Mouse (Mus musculus): ENCODE data around the gene Gucy1a1. TPM values are rescaled to one million over a fixed set of nuclear protein-coding genes. Genes with fewer than 3 reads are reported as not detected.
"Not testable (repeated sequence)": the region's sequence is repeated elsewhere in the genome, so short reads cannot be mapped to it uniquely, and the experiment has no call there.

The Gucy1a1 gene
- 24.2 and 25.2 TPM in 2 replicates for polyA plus RNA-seq (2012; rRNA removed)

DNA sequence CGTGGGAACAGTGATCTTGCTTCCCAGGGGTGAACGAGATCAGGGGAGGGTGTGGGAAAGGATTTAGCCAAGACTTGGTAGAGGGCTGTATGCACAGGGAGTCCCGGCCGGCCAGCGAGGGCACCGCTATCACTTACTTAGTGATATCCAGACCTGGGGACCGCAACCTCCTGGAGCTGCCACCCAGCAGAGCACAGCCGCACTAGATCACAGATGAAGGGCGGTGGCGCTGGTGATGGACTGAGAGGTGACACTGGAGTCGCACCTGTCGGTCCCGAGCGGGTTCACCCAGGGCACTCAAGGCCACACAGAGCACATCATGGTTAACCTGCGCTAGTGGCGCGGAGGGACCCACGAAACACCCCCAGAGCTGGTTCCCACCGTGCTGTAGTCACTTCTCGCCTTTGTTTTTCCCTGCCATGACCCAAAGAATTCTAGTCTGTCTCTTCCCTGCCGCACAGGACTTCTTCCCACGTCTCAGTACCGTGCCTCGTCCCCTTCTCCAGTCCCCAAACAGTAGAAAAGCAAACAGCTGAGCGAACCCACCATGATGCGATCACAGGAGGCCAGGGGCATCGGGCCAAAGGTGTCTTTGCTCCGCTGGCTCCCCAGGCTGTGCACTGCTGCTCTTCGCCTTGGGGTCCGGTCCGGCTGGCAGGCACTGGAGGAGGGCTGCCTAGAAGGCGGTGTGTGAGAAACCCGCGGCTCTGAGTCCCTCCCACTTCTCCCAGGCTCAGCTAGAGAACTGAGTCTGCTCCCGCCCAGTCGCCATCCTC, at the start of gene Gucy1a1:
Gene Gucy1a1, minus strand, starts transcription at position 664 of the 776 bp plus-strand sequence.
- H3K4me3 ChIP-seq (replicated peaks; ENCODE audit: insufficient read depth, low read depth, low read length) = peak within 1 kb of the TSS; percentile 47

DNA sequence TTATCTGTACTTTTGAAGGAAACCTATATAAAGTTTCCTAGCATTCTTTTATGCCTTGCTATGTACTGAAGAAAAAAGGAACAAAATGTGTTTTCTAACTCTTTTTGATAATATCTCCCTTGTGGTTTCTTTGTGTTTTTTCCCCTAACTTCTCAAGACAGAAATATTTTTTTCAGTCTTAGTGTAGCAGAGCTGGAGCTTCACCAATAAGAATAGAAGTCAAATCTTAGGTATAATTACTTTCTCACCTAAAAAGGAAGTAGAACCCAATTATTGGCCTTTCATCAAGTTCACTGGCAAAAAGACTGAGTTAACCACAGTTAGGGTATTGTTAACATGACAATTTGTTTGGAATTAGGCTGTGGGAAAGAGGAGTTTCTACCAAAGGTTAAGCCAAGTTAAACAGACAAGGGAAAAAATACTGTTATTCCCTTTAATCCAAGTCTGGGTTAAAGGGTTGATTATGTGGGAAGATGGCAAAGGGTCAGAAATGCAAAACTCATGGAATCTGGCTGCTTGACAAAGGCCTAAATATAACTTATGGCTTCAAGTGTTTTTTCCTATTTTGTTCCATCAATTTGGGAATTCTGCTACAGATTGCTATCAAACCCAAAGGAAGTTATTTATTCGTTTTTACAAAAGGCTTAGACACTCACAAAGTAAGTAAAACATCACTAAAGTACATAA, 46.1 kb upstream of the Gucy1a1 start:
- Histone ChIP-seq H3K27ac (ENCODE audit: insufficient read depth, low read length) (no peak overlapping the region), H3K4me3 (replicated peaks; ENCODE audit: insufficient read depth, low read depth, low read length) (no peak overlapping the region), H3K27me3 (ENCODE audit: control insufficient read depth, insufficient read depth, low read length) (no peaks in the 10 kb centered on the region), H3K4me1 (ENCODE audit: control insufficient read depth, insufficient read depth, low read length) (no peaks in the 10 kb centered on the region)
- 71% methylated on average over 1 of the region's 1 CpGs for WGBS
- no peak for TF ChIP-seq CTCF (IDR thresholded peaks at IDR 0.05; ENCODE audit: borderline replicate concordance, insufficient read depth, low read depth, low read length)
- no peak for TF ChIP-seq POLR2A (IDR thresholded peaks at IDR 0.05; ENCODE audit: borderline replicate concordance, insufficient read depth, low read length)
- no peak for DNase-seq

More for the DNA sequence above, at the start of gene Gucy1a1:
- peak; percentile 29 to 33 for DNase-seq
- Histone ChIP-seq H3K4me1 (ENCODE audit: control insufficient read depth, insufficient read depth, low read length) (no peaks in the 10 kb centered on the region), H3K27ac (ENCODE audit: insufficient read depth, low read length) (no peak within 1 kb of the TSS; the same call in 1 of the 2 replicates), H3K27me3 (ENCODE audit: control insufficient read depth, insufficient read depth, low read length) (no peaks in the 10 kb centered on the region)
- TF ChIP-seq CTCF (IDR thresholded peaks at IDR 0.05; ENCODE audit: borderline replicate concordance, insufficient read depth, low read depth, low read length) = no peak
- TF ChIP-seq POLR2A (IDR thresholded peaks at IDR 0.05; ENCODE audit: borderline replicate concordance, insufficient read depth, low read length) = no peak
- WGBS = 1% methylated on average over 36 of the region's 36 CpGs

DNA sequence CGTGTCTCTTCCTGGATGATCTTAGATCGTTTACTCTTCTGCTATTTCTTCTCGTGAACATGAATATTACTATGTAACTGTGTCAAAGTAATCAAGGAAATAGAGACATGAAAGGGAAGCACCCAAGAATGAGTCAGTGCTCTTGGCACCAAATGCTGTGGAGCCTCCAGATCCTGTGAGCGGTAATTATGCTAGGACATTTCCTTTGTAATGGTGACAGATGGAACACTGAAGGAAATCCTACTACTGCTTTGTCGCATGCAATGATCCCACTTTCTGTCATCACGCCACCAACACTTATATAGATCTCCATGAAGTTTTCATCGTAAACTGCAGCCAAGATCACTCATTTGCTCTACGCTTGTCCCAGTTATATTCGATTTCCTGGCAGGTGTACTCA, 40.0 kb upstream of the Gucy1a1 start:
- peak in 1 of 2 experiments; percentile 54 for DNase-seq
- Histone ChIP-seq H3K4me3 (replicated peaks; ENCODE audit: insufficient read depth, low read depth, low read length) (no peak overlapping the region), H3K4me1 (ENCODE audit: control insufficient read depth, insufficient read depth, low read length) (no peaks in the 10 kb centered on the region), H3K27ac (ENCODE audit: insufficient read depth, low read length) (no peak overlapping the region), H3K27me3 (ENCODE audit: control insufficient read depth, insufficient read depth, low read length) (no peaks in the 10 kb centered on the region)
- TF ChIP-seq CTCF (IDR thresholded peaks at IDR 0.05; ENCODE audit: borderline replicate concordance, insufficient read depth, low read depth, low read length) (no peak), POLR2A (IDR thresholded peaks at IDR 0.05; ENCODE audit: borderline replicate concordance, insufficient read depth, low read length) (no peak)
- WGBS = 39% methylated on average over 9 of the region's 9 CpGs

DNA sequence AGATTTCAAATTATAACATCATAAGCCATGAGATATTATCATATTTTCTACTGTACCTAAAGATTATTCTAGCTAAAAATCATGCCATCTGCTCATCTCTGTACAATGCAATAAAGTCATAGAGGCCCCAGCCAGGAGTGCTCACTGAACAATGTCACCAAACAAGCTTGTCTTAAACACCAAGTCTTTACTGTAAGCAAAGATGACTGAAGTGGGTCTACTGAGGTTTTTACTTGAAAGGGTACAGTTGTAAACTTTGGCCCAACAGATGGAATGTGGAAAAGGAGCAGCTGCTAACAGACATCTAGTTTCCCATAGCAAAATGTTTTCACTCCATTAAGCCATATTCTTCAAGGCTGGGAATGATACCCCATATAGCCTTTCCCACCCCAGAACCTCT, 35.9 kb upstream of the Gucy1a1 start:
- Histone ChIP-seq H3K4me3 (replicated peaks; ENCODE audit: insufficient read depth, low read depth, low read length) (no peak overlapping the region), H3K4me1 (ENCODE audit: control insufficient read depth, insufficient read depth, low read length) (no peaks in the 10 kb centered on the region), H3K27ac (ENCODE audit: insufficient read depth, low read length) (no peak overlapping the region), H3K27me3 (ENCODE audit: control insufficient read depth, insufficient read depth, low read length) (no peaks in the 10 kb centered on the region)
- DNase-seq = no peak
- TF ChIP-seq POLR2A (IDR thresholded peaks at IDR 0.05; ENCODE audit: borderline replicate concordance, insufficient read depth, low read length) = no peak
- TF ChIP-seq CTCF (IDR thresholded peaks at IDR 0.05; ENCODE audit: borderline replicate concordance, insufficient read depth, low read depth, low read length) = no peak

DNA sequence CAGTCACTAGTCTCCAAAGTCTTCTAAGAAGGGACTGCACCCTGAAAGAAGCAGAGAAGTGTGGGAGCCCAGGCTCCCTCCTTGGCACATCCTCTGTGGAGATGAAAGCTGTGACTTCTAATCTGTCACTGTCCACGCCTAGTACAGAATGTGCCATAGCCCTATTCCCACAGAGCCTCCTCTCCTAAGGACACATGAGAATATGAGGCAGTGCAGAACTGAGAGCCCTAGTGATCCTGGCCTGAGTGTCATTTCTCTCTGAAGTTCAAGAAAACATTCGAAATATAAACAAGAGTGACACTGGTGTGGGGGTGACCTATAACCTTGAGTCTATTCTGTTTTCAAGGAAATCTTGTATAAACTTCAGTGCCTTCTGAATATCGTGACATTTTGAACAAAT, 34.7 kb upstream of the Gucy1a1 start:
- no peaks in the 10 kb centered on the region for H3K4me1 ChIP-seq (ENCODE audit: control insufficient read depth, insufficient read depth, low read length)
- H3K27ac ChIP-seq (ENCODE audit: insufficient read depth, low read length) = no peak overlapping the region
- DNase-seq = no peak
- no peak for TF ChIP-seq CTCF (IDR thresholded peaks at IDR 0.05; ENCODE audit: borderline replicate concordance, insufficient read depth, low read depth, low read length)
- TF ChIP-seq POLR2A (IDR thresholded peaks at IDR 0.05; ENCODE audit: borderline replicate concordance, insufficient read depth, low read length) = no peak
- no peak overlapping the region for H3K4me3 ChIP-seq (replicated peaks; ENCODE audit: insufficient read depth, low read depth, low read length)
- no peaks in the 10 kb centered on the region for H3K27me3 ChIP-seq (ENCODE audit: control insufficient read depth, insufficient read depth, low read length)
- WGBS = 83% methylated on average over 3 of the region's 3 CpGs

DNA sequence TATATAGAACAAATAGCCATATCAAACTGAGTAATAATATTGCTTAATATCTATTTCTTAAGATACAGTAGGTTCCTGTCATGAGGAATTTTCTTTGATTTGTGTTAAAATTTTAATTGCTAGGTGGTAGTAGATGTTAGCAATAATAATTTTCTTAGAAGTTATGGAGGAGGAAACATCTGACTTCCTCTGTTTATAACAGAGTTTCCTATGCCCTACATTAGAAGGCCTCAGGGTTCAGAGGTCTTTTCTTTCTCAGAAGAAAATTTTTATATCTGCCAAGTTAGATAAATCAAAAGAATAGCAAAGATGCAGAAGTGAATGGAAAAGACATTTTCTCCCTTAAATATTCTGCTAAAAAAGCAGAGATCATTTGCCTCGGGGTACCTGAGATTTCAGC, 29.9 kb upstream of the Gucy1a1 start:
- no peak for DNase-seq
- no peak overlapping the region for H3K27ac ChIP-seq (ENCODE audit: insufficient read depth, low read length)
- no peaks in the 10 kb centered on the region for H3K4me1 ChIP-seq (ENCODE audit: control insufficient read depth, insufficient read depth, low read length)
- TF ChIP-seq POLR2A (IDR thresholded peaks at IDR 0.05; ENCODE audit: borderline replicate concordance, insufficient read depth, low read length) (no peak), CTCF (IDR thresholded peaks at IDR 0.05; ENCODE audit: borderline replicate concordance, insufficient read depth, low read depth, low read length) (no peak)
- no peaks in the 10 kb centered on the region for H3K27me3 ChIP-seq (ENCODE audit: control insufficient read depth, insufficient read depth, low read length)
- WGBS = 83% methylated on average over 1 of the region's 1 CpGs
- no peak overlapping the region for H3K4me3 ChIP-seq (replicated peaks; ENCODE audit: insufficient read depth, low read depth, low read length)

DNA sequence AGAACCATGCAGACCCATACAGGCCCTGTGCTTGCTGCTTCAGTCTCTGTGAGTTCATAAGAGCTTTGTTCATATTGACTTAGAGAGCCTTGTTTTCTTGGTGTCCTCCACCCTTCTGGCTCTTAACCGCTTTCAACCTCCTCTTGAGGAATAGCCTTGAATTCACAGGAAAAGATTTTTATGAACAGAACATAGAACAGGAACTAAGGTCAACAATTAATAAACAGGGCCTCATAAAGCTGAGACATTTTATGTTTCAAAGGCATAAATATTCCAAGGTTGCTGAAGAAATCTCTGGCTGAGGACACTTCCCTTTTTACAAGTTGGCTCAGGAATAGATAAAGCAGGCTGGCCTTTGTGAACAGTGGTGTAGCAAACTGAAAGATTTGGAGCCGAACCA, 21.5 kb upstream of the Gucy1a1 start:
- Histone ChIP-seq H3K27ac (ENCODE audit: insufficient read depth, low read length) (no peak overlapping the region), H3K4me1 (ENCODE audit: control insufficient read depth, insufficient read depth, low read length) (no peaks in the 10 kb centered on the region), H3K27me3 (ENCODE audit: control insufficient read depth, insufficient read depth, low read length) (no peaks in the 10 kb centered on the region), H3K4me3 (replicated peaks; ENCODE audit: insufficient read depth, low read depth, low read length) (no peak overlapping the region)
- 86% methylated on average over 2 of the region's 2 CpGs for WGBS
- DNase-seq = no peak
- TF ChIP-seq CTCF (IDR thresholded peaks at IDR 0.05; ENCODE audit: borderline replicate concordance, insufficient read depth, low read depth, low read length) = no peak

DNA sequence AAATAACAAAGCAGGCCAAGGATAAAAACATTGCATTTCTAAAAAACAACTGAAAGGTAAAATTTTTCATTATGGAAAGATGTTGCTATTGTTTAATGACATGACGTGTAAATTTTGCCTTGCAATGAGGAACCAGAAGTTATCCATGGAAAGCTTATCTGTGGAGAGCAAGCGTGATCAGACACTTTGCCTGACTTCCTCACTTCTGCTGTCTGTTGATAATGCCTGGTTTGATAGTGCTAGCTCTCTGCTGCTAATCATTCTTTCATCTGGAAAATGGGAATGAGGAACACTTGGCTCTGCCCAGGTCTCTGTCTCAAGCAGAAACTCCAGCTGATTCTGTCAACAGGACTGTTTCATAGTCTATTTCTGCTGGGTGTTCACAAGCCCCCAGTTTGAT, 20.3 kb upstream of the Gucy1a1 start:
- Histone ChIP-seq H3K4me3 (replicated peaks; ENCODE audit: insufficient read depth, low read depth, low read length) (no peak overlapping the region), H3K27me3 (ENCODE audit: control insufficient read depth, insufficient read depth, low read length) (no peaks in the 10 kb centered on the region), H3K27ac (ENCODE audit: insufficient read depth, low read length) (no peak overlapping the region), H3K4me1 (ENCODE audit: control insufficient read depth, insufficient read depth, low read length) (no peaks in the 10 kb centered on the region)
- no peak for DNase-seq
- no peak for TF ChIP-seq CTCF (IDR thresholded peaks at IDR 0.05; ENCODE audit: borderline replicate concordance, insufficient read depth, low read depth, low read length)
- TF ChIP-seq POLR2A (IDR thresholded peaks at IDR 0.05; ENCODE audit: borderline replicate concordance, insufficient read depth, low read length) = no peak
- WGBS = 99% methylated on average over 2 of the region's 2 CpGs

DNA sequence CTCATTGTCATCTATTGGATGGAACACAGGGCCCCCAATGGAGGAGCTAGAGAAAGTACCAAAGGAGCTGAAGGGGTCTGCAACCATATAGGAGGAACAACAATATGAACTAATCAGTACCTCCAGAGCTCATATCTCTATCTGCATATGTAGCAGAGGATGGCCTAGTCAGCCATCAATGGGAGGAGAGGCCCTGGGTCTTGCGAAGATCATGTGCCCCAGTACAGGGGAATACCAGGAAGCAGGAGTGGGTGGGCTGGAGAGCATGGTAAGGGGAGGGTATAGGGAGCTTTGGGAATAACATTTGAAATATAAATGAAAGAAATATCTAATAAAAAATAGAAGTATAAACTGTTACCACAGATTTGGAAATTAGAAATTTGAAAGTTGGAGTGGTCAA, 17.4 kb upstream of the Gucy1a1 start:
- 100% methylated on average over 1 of the region's 1 CpGs for WGBS
- H3K4me1 ChIP-seq (ENCODE audit: control insufficient read depth, insufficient read depth, low read length); H3K27ac ChIP-seq (ENCODE audit: insufficient read depth, low read length); H3K4me3 ChIP-seq (replicated peaks; ENCODE audit: insufficient read depth, low read depth, low read length); H3K27me3 ChIP-seq (ENCODE audit: control insufficient read depth, insufficient read depth, low read length); DNase-seq: not testable (repeated sequence)
